Mouse (Mus musculus) neural tube, embryonic 15.5 days (tissue): Measurements from ENCODE around the gene 9130213A22Rik. TPM values are rescaled to one million over a fixed set of nuclear protein-coding genes. Genes with fewer than 3 reads are reported as not detected.

Experiments
- ATAC-seq: fragments of 200-750 bp; cut with Nextera tagmentation; 2 replicates; pipeline ENCODE4 v1.8.0; 2017; ENCODE audit warnings: mild to moderate bottlenecking, moderate TSS enrichment, moderate library complexity; ENCODE audit not compliant: low FRiP score
- H3K27ac ChIP-seq: fragments of 300-500 bp; sonication (generic); replicated peaks from 2 replicates; pipeline ENCODE4 v1.5.1; 2015; ENCODE audit warnings: mild to moderate bottlenecking, inconsistent platforms
- H3K27me3 ChIP-seq: fragments of 300-500 bp; sonication (generic); replicated peaks from 2 replicates; pipeline ENCODE4 v1.6.1; 2015; ENCODE audit warnings: inconsistent platforms
- H3K36me3 ChIP-seq: fragments of 300-500 bp; sonication (generic); 2 replicates; pipeline ENCODE4 v1.6.1; 2015; ENCODE audit warnings: inconsistent platforms
- H3K4me1 ChIP-seq: fragments of 300-500 bp; sonication (generic); 2 replicates; pipeline ENCODE4 v1.6.1; 2015; ENCODE audit warnings: inconsistent platforms
- H3K4me2 ChIP-seq: fragments of 300-500 bp; sonication (generic); 2 replicates; pipeline ENCODE4 v1.6.1; 2015; ENCODE audit warnings: inconsistent platforms, mild to moderate bottlenecking, moderate library complexity
- H3K4me3 ChIP-seq: fragments of 300-500 bp; sonication (generic); replicated peaks from 2 replicates; pipeline ENCODE4 v1.5.1; 2015; ENCODE audit warnings: mild to moderate bottlenecking, inconsistent platforms
- H3K9ac ChIP-seq: fragments of 300-500 bp; sonication (generic); replicated peaks from 2 replicates; pipeline ENCODE4 v1.6.1; 2015; ENCODE audit warnings: mild to moderate bottlenecking, inconsistent platforms
- H3K9me3 ChIP-seq: fragments of 300-500 bp; sonication (generic); replicated peaks from 2 replicates; pipeline ENCODE4 v1.6.1; 2016; ENCODE audit warnings: inconsistent platforms
- WGBS: fragments of 180-500 bp; shearing (Covaris S2); methylation state at CpG from one replicate; pipeline ENCODE4 v1.1.7; 2015; ENCODE audit warnings: mixed read lengths; 5-methylcytosine and 5-hydroxymethylcytosine counted together
- polyA plus RNA-seq: library from polyadenylated mRNA; unstranded; fragments of >200 nt; fragmentation: Nextera tagmentation; extraction: Ambion mirVana; gene quantifications from 2 replicates; pipeline ENCODE4 v1.2.1, GENCODE M21; 2015

The 9130213A22Rik gene
- polyA plus RNA-seq, 1 experiment from 2014 or later = 0.63 TPM

- Histone ChIP-seq H3K27me3 (no peaks in the 10 kb centered on the region), H3K4me2 (peak within 1 kb of the TSS; percentile 94), H3K36me3 (peaks cover 29% of the 10 kb centered on the region), H3K9ac (peak within 1 kb of the TSS; percentile 100), H3K4me1 (peaks cover 47% of the 10 kb centered on the region), H3K4me3 (peak within 1 kb of the TSS; percentile 72), H3K9me3 (no peaks in the 10 kb centered on the region), H3K27ac (peak within 1 kb of the TSS; percentile 95)
- under 1% methylated on average over 59 of the region's 67 CpGs for WGBS
- ATAC-seq = peak; percentile 89
Measured at GRCm38 (mm10) chr11:69088103-69088855, 34.1 kb downstream of the 9130213A22Rik start, which contains the start of gene Vamp2. Gene Vamp2, plus strand, starts transcription at chr11:69088490.

- Histone ChIP-seq H3K27me3 (no peaks in the 10 kb centered on the region), H3K4me1 (peaks cover 47% of the 10 kb centered on the region), H3K4me2 (peak overlapping the region; percentile 94), H3K36me3 (peaks cover 25% of the 10 kb centered on the region), H3K9ac (no peak overlapping the region; the same call in none of the 2 replicates), H3K4me3 (peak overlapping the region; percentile 72; the same call in 1 of the 2 replicates), H3K9me3 (no peaks in the 10 kb centered on the region), H3K27ac (peak overlapping the region; percentile 95)
- no peak for ATAC-seq
- 54% methylated on average over 2 of the region's 2 CpGs for WGBS
Measured at GRCm38 (mm10) chr11:69087597-69087996, 34.8 kb downstream of the 9130213A22Rik start.

GRCm38 (mm10) chr11:69087082-69087481, 35.3 kb downstream of the 9130213A22Rik start:
- Histone ChIP-seq H3K4me3 (no peak overlapping the region), H3K36me3 (peaks cover 21% of the 10 kb centered on the region), H3K9me3 (no peaks in the 10 kb centered on the region), H3K27ac (peak overlapping the region; percentile 95; the same call in 1 of the 2 replicates), H3K27me3 (no peaks in the 10 kb centered on the region), H3K4me2 (no peak overlapping the region), H3K9ac (no peak overlapping the region; the same call in 1 of the 2 replicates), H3K4me1 (peaks cover 42% of the 10 kb centered on the region)
- no peak for ATAC-seq
- WGBS = 32% methylated on average over 4 of the region's 4 CpGs

- Histone ChIP-seq H3K4me3 (no peak overlapping the region), H3K27ac (no peak overlapping the region), H3K9ac (no peak overlapping the region), H3K4me1 (peaks cover 35% of the 10 kb centered on the region), H3K27me3 (no peaks in the 10 kb centered on the region), H3K9me3 (no peaks in the 10 kb centered on the region), H3K4me2 (no peak overlapping the region), H3K36me3 (peaks cover 16% of the 10 kb centered on the region; the same call in 1 of the 2 replicates)
- no peak for ATAC-seq
- 72% methylated on average over 6 of the region's 6 CpGs for WGBS
Measured at GRCm38 (mm10) chr11:69086390-69086789, 36.0 kb downstream of the 9130213A22Rik start.

GRCm38 (mm10) chr11:69085608-69086007, 36.8 kb downstream of the 9130213A22Rik start:
- no peak overlapping the region for H3K4me2 ChIP-seq
- no peak overlapping the region for H3K27ac ChIP-seq
- 66% methylated on average over 6 of the region's 6 CpGs for WGBS
- no peak overlapping the region for H3K4me3 ChIP-seq
- no peaks in the 10 kb centered on the region for H3K9me3 ChIP-seq
- ATAC-seq = no peak
- H3K27me3 ChIP-seq = no peaks in the 10 kb centered on the region
- H3K4me1 ChIP-seq = peaks cover 27% of the 10 kb centered on the region
- no peak overlapping the region for H3K9ac ChIP-seq
- peaks cover 8% of the 10 kb centered on the region; the same call in 1 of the 2 replicates for H3K36me3 ChIP-seq

- Histone ChIP-seq H3K27me3 (no peaks in the 10 kb centered on the region), H3K36me3 (no peaks in the 10 kb centered on the region), H3K4me1 (peaks cover 2% of the 10 kb centered on the region; the same call in 1 of the 2 replicates), H3K27ac (no peak overlapping the region), H3K4me2 (no peak overlapping the region), H3K4me3 (no peak overlapping the region), H3K9ac (no peak overlapping the region), H3K9me3 (no peaks in the 10 kb centered on the region)
- ATAC-seq = no peak
- WGBS = 84% methylated on average over 7 of the region's 7 CpGs
Measured at GRCm38 (mm10) chr11:69081613-69082012, 40.8 kb downstream of the 9130213A22Rik start.

- Histone ChIP-seq H3K9ac (no peak overlapping the region), H3K4me2 (no peak overlapping the region), H3K27me3 (no peaks in the 10 kb centered on the region), H3K27ac (no peak overlapping the region), H3K9me3 (no peaks in the 10 kb centered on the region), H3K36me3 (no peaks in the 10 kb centered on the region), H3K4me1 (peaks cover 3% of the 10 kb centered on the region; the same call in 1 of the 2 replicates), H3K4me3 (no peak overlapping the region)
- WGBS = 91% methylated on average over 8 of the region's 8 CpGs
- no peak for ATAC-seq
Measured at GRCm38 (mm10) chr11:69080855-69081222, 41.5 kb downstream of the 9130213A22Rik start.

GRCm38 (mm10) chr11:69080102-69080854, 42.1 kb downstream of the 9130213A22Rik start:
- H3K9ac ChIP-seq = no peak overlapping the region
- 75% methylated on average over 15 of the region's 15 CpGs for WGBS
- H3K27ac ChIP-seq = no peak overlapping the region
- peaks cover 3% of the 10 kb centered on the region; the same call in 1 of the 2 replicates for H3K4me1 ChIP-seq
- H3K9me3 ChIP-seq = no peaks in the 10 kb centered on the region
- H3K4me3 ChIP-seq = no peak overlapping the region
- no peaks in the 10 kb centered on the region for H3K36me3 ChIP-seq
- H3K4me2 ChIP-seq = no peak overlapping the region
- ATAC-seq = no peak
- H3K27me3 ChIP-seq = no peaks in the 10 kb centered on the region

GRCm38 (mm10) chr11:69078805-69079438, 43.5 kb downstream of the 9130213A22Rik start:
- no peaks in the 10 kb centered on the region for H3K36me3 ChIP-seq
- WGBS = 70% methylated on average over 5 of the region's 5 CpGs
- no peak for ATAC-seq

GRCm38 (mm10) chr11:69078041-69078440, 44.3 kb downstream of the 9130213A22Rik start:
- Histone ChIP-seq H3K27ac (no peak overlapping the region), H3K4me1 (peaks cover 20% of the 10 kb centered on the region), H3K4me2 (no peak overlapping the region), H3K9ac (no peak overlapping the region), H3K36me3 (no peaks in the 10 kb centered on the region), H3K27me3 (no peaks in the 10 kb centered on the region), H3K9me3 (no peaks in the 10 kb centered on the region), H3K4me3 (no peak overlapping the region)
- 81% methylated on average over 6 of the region's 6 CpGs for WGBS
- no peak for ATAC-seq

More at GRCm38 (mm10) chr11:69078805-69079438, 43.5 kb downstream of the 9130213A22Rik start:
- no peak overlapping the region for H3K9ac ChIP-seq
- H3K9me3 ChIP-seq = no peaks in the 10 kb centered on the region
- peaks cover 14% of the 10 kb centered on the region for H3K4me1 ChIP-seq
- no peak overlapping the region for H3K4me3 ChIP-seq
- no peaks in the 10 kb centered on the region for H3K27me3 ChIP-seq
- H3K27ac ChIP-seq = 0 out of 2 replicates have a peak overlapping the region, but pooled peaks have one; percentile 9
- H3K4me2 ChIP-seq = no peak overlapping the region

- no peak overlapping the region for H3K27ac ChIP-seq
- no peaks in the 10 kb centered on the region for H3K9me3 ChIP-seq
- H3K4me2 ChIP-seq = no peak overlapping the region
- no peak for ATAC-seq
- WGBS = 82% methylated on average over 9 of the region's 9 CpGs
- H3K36me3 ChIP-seq = no peaks in the 10 kb centered on the region
- no peak overlapping the region for H3K4me3 ChIP-seq
- H3K4me1 ChIP-seq = peaks cover 25% of the 10 kb centered on the region
- H3K9ac ChIP-seq = no peak overlapping the region
- H3K27me3 ChIP-seq = no peaks in the 10 kb centered on the region
Measured at GRCm38 (mm10) chr11:69077316-69077715, 45.1 kb downstream of the 9130213A22Rik start.
